Mouse (Mus musculus): ENCODE data around the gene Eif4b. TPM values are rescaled to one million over a fixed set of nuclear protein-coding genes. Genes with fewer than 3 reads are reported as not detected.
A peak's percentile ranks its signal among the peaks of the same experiment; 100 is the strongest.

The Eif4b gene
- polyA plus RNA-seq, 1 experiment from 2014 or later: 43.6 TPM

DNA sequence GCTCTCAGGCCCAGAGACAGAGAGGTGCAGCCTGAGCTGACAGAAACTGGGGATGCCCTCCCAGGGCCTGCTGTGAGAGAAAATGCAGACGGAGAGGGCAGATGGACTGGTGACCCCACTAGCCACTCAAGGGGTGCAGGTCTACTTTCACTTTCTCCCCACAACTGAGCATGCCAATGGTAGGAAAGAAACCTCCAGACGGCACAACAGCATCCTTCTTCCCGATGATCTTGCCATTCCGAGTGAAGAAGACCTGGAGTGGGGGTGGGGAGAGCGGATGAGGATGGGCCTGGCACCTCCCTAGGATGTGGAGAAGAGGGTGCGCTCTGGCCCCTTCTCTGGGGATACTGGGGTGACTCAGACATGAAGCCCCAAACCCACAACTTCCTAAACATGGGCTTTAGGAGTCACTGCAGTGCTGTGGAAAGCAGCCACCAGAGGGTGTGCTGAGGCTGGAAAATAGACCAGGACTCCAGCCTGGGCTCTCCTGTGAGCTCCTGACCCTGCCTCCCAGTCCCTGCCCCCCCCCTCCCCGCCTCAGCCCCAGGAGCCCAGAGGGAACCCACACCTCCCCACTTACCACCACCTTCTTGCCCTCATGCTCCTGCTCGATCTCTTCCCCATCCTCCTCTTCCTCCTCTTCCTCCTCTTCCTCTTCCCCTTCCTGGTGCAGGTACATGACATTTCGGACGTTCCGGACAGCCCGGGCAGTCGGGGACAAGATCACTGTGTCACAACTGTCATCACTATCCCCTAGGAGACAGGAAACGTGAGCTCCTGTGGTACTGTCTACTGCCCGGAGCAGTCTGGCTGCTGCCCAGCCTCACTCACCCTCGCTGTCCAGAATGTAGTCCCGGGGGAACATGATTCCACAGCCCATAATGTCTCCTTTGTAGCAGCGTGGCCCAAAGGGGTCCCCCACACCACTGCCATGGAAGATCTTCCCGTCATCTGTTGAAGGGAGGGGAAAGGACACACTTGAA is 44.2 kb downstream of the Eif4b start:
- Histone ChIP-seq H3K4me2 (ENCODE audit: low read depth, low read length) (no peak overlapping the region), H3K27ac (ENCODE audit: low read length) (no peak overlapping the region), H3K4me3 (ENCODE audit: low read depth, low read length) (no peak overlapping the region), H3K9me3 (replicated peaks; ENCODE audit: control insufficient read depth, low read length) (no peaks in the 10 kb centered on the region), H3K4me1 (ENCODE audit: control insufficient read depth, low read depth, low read length) (no peaks in the 10 kb centered on the region), H3K27me3 (ENCODE audit: control insufficient read depth, insufficient read depth, low read depth, low read length) (no peaks in the 10 kb centered on the region), H3K36me3 (ENCODE audit: control insufficient read depth, insufficient read depth) (peaks cover 4% of the 10 kb centered on the region; the same call in 1 of the 2 replicates), H3K9ac (ENCODE audit: low read depth, low read length) (no peak overlapping the region)
- 71% methylated on average over 18 of the region's 19 CpGs for WGBS (ENCODE audit: insufficient replicate concordance)
- no peak; the same call in 1 of the 2 replicates for ATAC-seq (ENCODE audit: low read depth)

DNA sequence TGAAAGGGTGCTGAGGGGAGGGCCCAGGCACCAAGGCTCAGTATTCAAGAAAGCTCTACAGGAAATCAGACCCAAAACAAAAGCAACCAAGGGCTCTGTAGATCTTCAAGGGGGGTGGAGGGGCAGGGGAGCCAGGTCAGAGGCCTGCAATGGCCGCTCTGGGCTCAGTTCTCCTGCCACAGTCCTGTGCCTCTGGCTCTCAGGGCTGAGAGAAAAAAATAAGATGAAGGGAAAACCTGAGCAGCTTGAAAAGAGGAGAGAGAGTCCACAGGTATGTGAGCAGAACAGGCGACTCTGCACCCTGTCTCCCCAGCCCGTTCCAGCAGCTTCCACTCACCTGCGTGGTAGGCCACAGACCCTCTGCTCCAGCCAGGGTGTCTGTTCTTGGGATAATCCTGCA is 45.0 kb downstream of the Eif4b start:
- Histone ChIP-seq H3K4me1 (ENCODE audit: control insufficient read depth, low read depth, low read length) (no peaks in the 10 kb centered on the region), H3K9ac (ENCODE audit: low read depth, low read length) (no peak overlapping the region), H3K27ac (ENCODE audit: low read length) (no peak overlapping the region), H3K36me3 (ENCODE audit: control insufficient read depth, insufficient read depth) (peaks cover 4% of the 10 kb centered on the region; the same call in 1 of the 2 replicates), H3K4me3 (ENCODE audit: low read depth, low read length) (no peak overlapping the region), H3K9me3 (replicated peaks; ENCODE audit: control insufficient read depth, low read length) (no peaks in the 10 kb centered on the region), H3K27me3 (ENCODE audit: control insufficient read depth, insufficient read depth, low read depth, low read length) (no peaks in the 10 kb centered on the region), H3K4me2 (ENCODE audit: low read depth, low read length) (no peak overlapping the region)
- ATAC-seq (ENCODE audit: low read depth): no peak
- WGBS (ENCODE audit: insufficient replicate concordance): 83% methylated on average over 4 of the region's 4 CpGs

DNA sequence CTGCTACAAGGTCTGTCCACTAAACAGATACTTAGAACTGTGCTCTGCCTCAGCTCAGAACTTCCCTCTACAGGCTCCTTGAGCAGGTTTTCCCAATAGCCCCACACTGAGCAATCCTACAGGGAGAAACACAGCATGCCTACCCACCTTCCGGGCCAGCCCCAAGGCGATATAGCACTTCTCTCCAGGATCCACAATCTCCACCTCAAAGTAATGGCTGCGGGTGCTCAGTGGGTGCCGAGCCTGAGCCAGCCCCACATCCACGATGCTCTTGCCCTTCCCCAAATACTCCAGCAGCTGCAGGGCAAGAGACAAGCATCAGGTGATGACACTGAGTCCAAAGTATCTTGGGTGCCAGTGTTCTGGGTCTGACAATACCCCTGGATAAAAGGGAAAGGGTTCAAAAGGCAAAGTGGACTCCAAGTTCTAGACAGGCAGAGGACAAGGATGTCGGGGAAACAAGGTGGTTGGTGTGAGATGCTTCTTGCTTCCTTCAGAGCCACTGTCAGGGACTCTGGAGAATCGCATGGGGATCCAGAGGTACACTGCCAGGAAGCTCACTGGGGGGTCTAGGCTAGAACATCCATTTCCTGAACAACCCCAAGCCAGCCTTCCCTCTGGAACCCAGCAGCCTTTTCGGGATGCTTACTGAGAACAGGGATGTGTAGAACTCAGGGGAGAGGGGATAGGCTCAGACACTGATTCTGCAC is 45.7 kb downstream of the Eif4b start:
- Histone ChIP-seq H3K4me3 (ENCODE audit: low read depth, low read length) (no peak overlapping the region), H3K27ac (ENCODE audit: low read length) (no peak overlapping the region), H3K9me3 (replicated peaks; ENCODE audit: control insufficient read depth, low read length) (no peaks in the 10 kb centered on the region), H3K4me1 (ENCODE audit: control insufficient read depth, low read depth, low read length) (no peaks in the 10 kb centered on the region), H3K9ac (ENCODE audit: low read depth, low read length) (no peak overlapping the region), H3K4me2 (ENCODE audit: low read depth, low read length) (no peak overlapping the region), H3K36me3 (ENCODE audit: control insufficient read depth, insufficient read depth) (peaks cover 4% of the 10 kb centered on the region; the same call in 1 of the 2 replicates), H3K27me3 (ENCODE audit: control insufficient read depth, insufficient read depth, low read depth, low read length) (no peaks in the 10 kb centered on the region)
- 70% methylated on average over 8 of the region's 8 CpGs for WGBS (ENCODE audit: insufficient replicate concordance)
- no peak for ATAC-seq (ENCODE audit: low read depth)

DNA sequence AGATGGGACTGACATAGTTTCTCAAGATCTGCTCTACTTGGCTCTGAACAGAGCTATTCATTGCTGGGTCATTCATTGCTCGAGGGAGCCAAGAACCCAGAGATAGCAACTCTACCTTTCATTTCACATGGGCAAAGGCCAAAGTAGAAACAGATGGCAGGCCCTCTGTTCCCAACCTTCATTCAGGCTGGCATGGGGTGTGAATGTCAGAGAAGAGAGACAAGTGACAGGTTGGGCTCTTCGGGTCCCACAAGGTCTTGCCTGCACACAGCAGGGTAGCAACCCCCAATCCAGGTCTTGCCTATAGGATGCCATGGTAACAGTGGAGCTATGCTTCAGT is 46.2 kb downstream of the Eif4b start:
- H3K27ac ChIP-seq (ENCODE audit: low read length): no peak overlapping the region
- H3K4me2 ChIP-seq (ENCODE audit: low read depth, low read length): no peak overlapping the region
- H3K36me3 ChIP-seq (ENCODE audit: control insufficient read depth, insufficient read depth): peaks cover 4% of the 10 kb centered on the region; the same call in 1 of the 2 replicates
- no peaks in the 10 kb centered on the region for H3K9me3 ChIP-seq (replicated peaks; ENCODE audit: control insufficient read depth, low read length)
- no peak for ATAC-seq (ENCODE audit: low read depth)
- WGBS (ENCODE audit: insufficient replicate concordance): 76% methylated on average over 2 of the region's 2 CpGs
- H3K4me3 ChIP-seq (ENCODE audit: low read depth, low read length): no peak overlapping the region
- H3K27me3 ChIP-seq (ENCODE audit: control insufficient read depth, insufficient read depth, low read depth, low read length): no peaks in the 10 kb centered on the region
- no peak overlapping the region for H3K9ac ChIP-seq (ENCODE audit: low read depth, low read length)
- H3K4me1 ChIP-seq (ENCODE audit: control insufficient read depth, low read depth, low read length): no peaks in the 10 kb centered on the region

DNA sequence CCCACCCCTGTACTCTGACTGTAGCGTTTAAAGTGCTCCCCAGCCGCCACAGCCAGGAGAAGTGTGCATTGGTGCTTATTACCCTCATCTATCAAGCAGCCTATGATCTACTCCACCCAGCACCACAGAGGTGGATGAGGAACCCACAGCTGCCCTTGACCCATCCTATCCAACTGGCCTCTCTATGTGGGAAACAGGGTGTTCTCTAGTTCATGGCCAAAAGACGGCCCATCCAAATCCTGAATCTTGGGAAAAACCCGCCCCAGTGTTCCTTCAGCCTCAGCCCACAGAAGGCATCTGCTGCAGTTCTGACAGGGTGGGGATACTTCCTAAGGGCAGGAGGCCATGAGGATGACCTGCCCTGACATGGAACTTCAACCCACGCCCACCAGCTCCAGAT is 47.0 kb downstream of the Eif4b start:
- peaks cover 4% of the 10 kb centered on the region for H3K36me3 ChIP-seq (ENCODE audit: control insufficient read depth, insufficient read depth)

DNA sequence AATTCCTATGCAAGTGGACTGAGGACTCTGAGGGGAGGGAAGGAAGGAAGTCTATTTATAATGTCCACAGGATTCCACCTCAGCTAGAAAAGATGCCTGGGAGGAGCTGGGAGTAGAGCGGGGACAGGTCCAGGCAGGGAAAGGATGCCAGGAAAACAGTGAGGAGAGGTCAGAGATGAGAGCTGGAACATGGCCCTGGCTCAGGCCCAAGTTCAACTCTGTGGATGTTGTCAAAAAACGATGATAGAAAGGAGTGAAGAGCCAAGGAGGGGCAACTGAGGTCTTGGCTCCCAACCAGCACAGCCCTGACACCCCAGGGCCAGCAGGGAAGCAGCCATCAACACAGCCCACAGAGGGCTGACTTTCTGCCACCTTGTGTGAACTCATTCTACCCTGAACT is 52.7 kb downstream of the Eif4b start:
- Histone ChIP-seq H3K4me3 (ENCODE audit: low read depth, low read length) (no peak overlapping the region), H3K9ac (ENCODE audit: low read depth, low read length) (no peak overlapping the region), H3K4me1 (ENCODE audit: control insufficient read depth, low read depth, low read length) (no peaks in the 10 kb centered on the region), H3K27ac (ENCODE audit: low read length) (no peak overlapping the region), H3K4me2 (ENCODE audit: low read depth, low read length) (no peak overlapping the region), H3K27me3 (ENCODE audit: control insufficient read depth, insufficient read depth, low read depth, low read length) (no peaks in the 10 kb centered on the region), H3K36me3 (ENCODE audit: control insufficient read depth, insufficient read depth) (peaks cover 4% of the 10 kb centered on the region), H3K9me3 (replicated peaks; ENCODE audit: control insufficient read depth, low read length) (no peaks in the 10 kb centered on the region)
- no peak for ATAC-seq (ENCODE audit: low read depth)
- 53% methylated on average over 2 of the region's 2 CpGs for WGBS (ENCODE audit: insufficient replicate concordance)

More for the DNA sequence above, 47.0 kb downstream of the Eif4b start:
- H3K9ac ChIP-seq (ENCODE audit: low read depth, low read length): no peak overlapping the region
- no peaks in the 10 kb centered on the region for H3K9me3 ChIP-seq (replicated peaks; ENCODE audit: control insufficient read depth, low read length)
- no peaks in the 10 kb centered on the region for H3K4me1 ChIP-seq (ENCODE audit: control insufficient read depth, low read depth, low read length)
- H3K27me3 ChIP-seq (ENCODE audit: control insufficient read depth, insufficient read depth, low read depth, low read length): no peaks in the 10 kb centered on the region
- 68% methylated on average over 5 of the region's 5 CpGs for WGBS (ENCODE audit: insufficient replicate concordance)
- H3K4me2 ChIP-seq (ENCODE audit: low read depth, low read length): no peak overlapping the region
- no peak for ATAC-seq (ENCODE audit: low read depth)
- H3K4me3 ChIP-seq (ENCODE audit: low read depth, low read length): no peak overlapping the region
- no peak overlapping the region for H3K27ac ChIP-seq (ENCODE audit: low read length)

DNA sequence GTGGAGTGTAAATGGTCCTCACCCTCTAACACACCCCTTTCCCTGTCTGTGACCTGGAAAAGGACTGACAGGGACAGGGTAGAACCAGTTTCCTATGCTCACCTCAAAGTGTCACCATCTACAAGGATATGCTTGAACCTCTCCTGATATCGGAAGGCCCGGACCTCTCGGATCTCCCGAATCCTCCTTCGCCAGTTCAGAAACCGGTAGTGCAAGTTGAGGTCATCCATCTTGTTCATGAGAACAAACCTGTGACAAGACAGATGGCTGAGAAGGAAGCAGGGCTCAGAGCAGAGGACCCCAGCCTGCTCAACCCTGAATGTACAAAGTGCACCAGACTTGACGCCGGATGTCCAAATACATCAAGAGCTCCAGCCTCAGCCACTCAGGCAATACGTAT is 59.7 kb downstream of the Eif4b start:
- ATAC-seq (ENCODE audit: low read depth): no peak
- Histone ChIP-seq H3K36me3 (ENCODE audit: control insufficient read depth, insufficient read depth) (peaks cover 7% of the 10 kb centered on the region), H3K9ac (ENCODE audit: low read depth, low read length) (no peak overlapping the region), H3K9me3 (replicated peaks; ENCODE audit: control insufficient read depth, low read length) (no peaks in the 10 kb centered on the region), H3K4me2 (ENCODE audit: low read depth, low read length) (no peak overlapping the region), H3K27ac (ENCODE audit: low read length) (no peak overlapping the region), H3K4me1 (ENCODE audit: control insufficient read depth, low read depth, low read length) (peaks cover 19% of the 10 kb centered on the region), H3K4me3 (ENCODE audit: low read depth, low read length) (no peak overlapping the region), H3K27me3 (ENCODE audit: control insufficient read depth, insufficient read depth, low read depth, low read length) (no peaks in the 10 kb centered on the region)
- WGBS (ENCODE audit: insufficient replicate concordance): 85% methylated on average over 9 of the region's 9 CpGs

DNA sequence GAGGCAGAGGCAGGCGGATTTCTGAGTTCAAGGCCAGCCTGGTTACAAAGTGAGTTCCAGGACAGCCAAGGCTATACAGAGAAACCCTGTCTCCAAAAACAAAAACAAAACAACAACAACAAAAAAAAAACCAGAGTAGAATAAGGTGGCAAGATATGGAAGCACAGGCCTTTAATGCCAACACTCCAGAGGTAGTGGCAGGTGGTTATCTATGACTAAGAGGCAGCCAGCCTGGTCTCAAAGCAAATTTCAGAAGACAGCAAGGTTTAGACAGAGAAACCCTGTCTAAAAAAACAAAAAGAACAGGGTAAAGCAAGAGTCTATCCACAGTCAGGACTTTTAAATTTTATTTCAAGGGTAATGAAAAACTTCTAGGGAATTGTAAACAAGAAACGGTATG is 61.1 kb downstream of the Eif4b start:
- H3K27me3 ChIP-seq (ENCODE audit: control insufficient read depth, insufficient read depth, low read depth, low read length): no peaks in the 10 kb centered on the region
- H3K4me3 ChIP-seq (ENCODE audit: low read depth, low read length): no peak overlapping the region
- H3K9me3 ChIP-seq (replicated peaks; ENCODE audit: control insufficient read depth, low read length): no peaks in the 10 kb centered on the region
- H3K27ac ChIP-seq (ENCODE audit: low read length): peak overlapping the region; percentile 29; the same call in 1 of the 2 replicates
- no peak for ATAC-seq (ENCODE audit: low read depth)
- H3K4me2 ChIP-seq (ENCODE audit: low read depth, low read length): no peak overlapping the region
- H3K9ac ChIP-seq (ENCODE audit: low read depth, low read length): no peak overlapping the region
- H3K36me3 ChIP-seq (ENCODE audit: control insufficient read depth, insufficient read depth): peaks cover 7% of the 10 kb centered on the region
- 81% methylated on average over 2 of the region's 2 CpGs for WGBS (ENCODE audit: insufficient replicate concordance)
- H3K4me1 ChIP-seq (ENCODE audit: control insufficient read depth, low read depth, low read length): peaks cover 19% of the 10 kb centered on the region

All from liver, embryonic 16.5 days (tissue).